Mouse (Mus musculus): ENCODE data around the gene Ss18l1. TPM values are rescaled to one million over a fixed set of nuclear protein-coding genes. Genes with fewer than 3 reads are reported as not detected.
A peak's percentile ranks its signal among the peaks of the same experiment; 100 is the strongest.

Ss18l1 gene
- polyA plus RNA-seq, 1 experiment from 2014 or later, result 14.6 TPM

DNA sequence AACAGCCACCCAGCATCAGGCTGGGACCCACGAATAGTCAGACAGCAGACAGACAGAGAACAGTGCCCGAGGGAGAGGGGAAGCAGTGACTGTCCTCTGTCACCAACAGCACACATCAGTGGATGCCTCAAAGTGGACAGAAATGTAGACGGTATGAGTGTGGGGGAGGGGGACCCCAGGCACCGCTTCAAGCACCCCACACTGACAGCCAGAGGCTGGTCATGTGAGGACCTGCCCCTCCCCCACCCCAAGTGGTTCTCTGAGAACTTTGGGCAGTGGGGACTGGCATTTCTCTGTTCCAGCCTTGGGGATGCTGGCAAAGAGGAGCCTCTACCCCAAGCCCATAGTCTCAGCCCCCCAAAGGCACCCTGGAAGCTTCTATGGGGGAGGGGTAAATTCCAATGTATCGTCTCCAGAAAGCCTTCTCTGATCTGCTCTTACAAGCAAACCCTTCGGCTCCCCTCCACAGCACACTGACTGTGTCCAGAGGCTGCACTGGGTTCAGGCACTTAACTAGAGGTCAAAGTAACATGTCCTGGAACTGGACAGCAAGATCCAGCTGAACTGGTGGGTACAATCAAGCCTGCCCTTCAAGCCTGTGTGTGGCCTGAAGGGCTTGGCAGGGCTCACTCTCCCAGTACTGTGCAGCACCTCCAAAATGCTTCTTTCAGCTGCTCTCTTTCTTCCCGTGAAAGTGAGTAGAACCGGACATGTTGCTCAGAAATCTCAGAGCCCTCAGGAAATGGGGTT, 63.3 kb downstream of the Ss18l1 start:
- Histone ChIP-seq H3K4me3 (ENCODE audit: low read depth, low read length) (no peak overlapping the region), H3K4me1 (ENCODE audit: control insufficient read depth, insufficient read depth, low read length) (peaks cover 19% of the 10 kb centered on the region), H3K27me3 (ENCODE audit: control insufficient read depth, insufficient read depth, low read length) (peaks cover 46% of the 10 kb centered on the region), H3K9ac (ENCODE audit: low read length) (no peak overlapping the region), H3K36me3 (ENCODE audit: control insufficient read depth, insufficient read depth, low read length) (no peaks in the 10 kb centered on the region), H3K27ac (ENCODE audit: low read depth, low read length) (no peak overlapping the region), H3K9me3 (ENCODE audit: control insufficient read depth, low read length) (no peaks in the 10 kb centered on the region), H3K4me2 (no peak overlapping the region)
- no peak for ATAC-seq (ENCODE audit: low FRiP score)
- DNase-seq (ENCODE audit: low spot score, missing footprints), result no peak
- WGBS, result 26% methylated on average over 8 of the region's 8 CpGs

DNA sequence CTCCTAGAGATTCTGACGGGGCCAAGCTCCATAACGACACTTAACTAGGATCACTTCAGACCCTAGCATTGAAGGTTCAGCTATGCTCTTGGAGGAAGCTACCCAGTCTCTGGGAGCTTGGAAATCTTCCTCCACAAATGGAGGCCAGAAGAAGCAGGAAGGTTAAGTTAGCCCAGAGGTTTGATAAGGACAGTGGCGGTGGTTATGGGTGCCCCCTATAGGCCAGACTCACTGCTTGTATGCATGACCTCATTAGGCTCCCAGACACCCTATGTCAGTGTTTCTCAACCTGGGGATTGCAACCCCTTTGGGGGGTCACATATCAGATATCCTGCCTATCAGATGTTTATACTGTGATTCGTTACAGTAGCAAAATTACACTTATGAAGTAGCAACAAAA, 64.8 kb downstream of the Ss18l1 start:
- WGBS, result 66% methylated on average over 4 of the region's 4 CpGs
- Histone ChIP-seq H3K36me3 (ENCODE audit: control insufficient read depth, insufficient read depth, low read length) (no peaks in the 10 kb centered on the region), H3K9me3 (ENCODE audit: control insufficient read depth, low read length) (no peaks in the 10 kb centered on the region), H3K27me3 (ENCODE audit: control insufficient read depth, insufficient read depth, low read length) (peaks cover 38% of the 10 kb centered on the region), H3K9ac (ENCODE audit: low read length) (no peak overlapping the region), H3K4me2 (no peak overlapping the region), H3K4me3 (ENCODE audit: low read depth, low read length) (no peak overlapping the region), H3K27ac (ENCODE audit: low read depth, low read length) (no peak overlapping the region), H3K4me1 (ENCODE audit: control insufficient read depth, insufficient read depth, low read length) (peaks cover 19% of the 10 kb centered on the region)
- ATAC-seq (ENCODE audit: low FRiP score), result no peak
- DNase-seq (ENCODE audit: low spot score, missing footprints), result no peak

DNA sequence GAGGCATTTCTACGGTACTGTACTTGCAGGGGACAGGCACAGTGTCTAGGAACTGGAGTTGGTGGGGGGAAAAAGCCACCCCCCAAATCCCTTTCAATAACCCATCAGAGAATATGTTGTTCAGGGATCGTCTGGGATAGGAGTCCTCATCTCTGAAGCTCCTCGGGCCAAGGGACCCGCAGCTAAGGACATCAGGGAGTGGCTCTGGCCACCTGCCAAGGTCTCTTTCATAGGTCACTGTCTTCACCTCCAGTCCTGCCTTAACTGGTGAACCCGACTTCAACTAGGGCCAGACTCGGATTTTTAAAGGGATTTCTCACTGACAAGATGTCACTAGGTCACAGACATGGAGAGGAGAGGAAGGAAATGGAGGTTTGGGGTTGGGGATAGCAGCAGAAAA, 66.0 kb downstream of the Ss18l1 start:
- no peaks in the 10 kb centered on the region for H3K9me3 ChIP-seq (ENCODE audit: control insufficient read depth, low read length)
- H3K4me2 ChIP-seq, result no peak overlapping the region
- peaks cover 14% of the 10 kb centered on the region for H3K4me1 ChIP-seq (ENCODE audit: control insufficient read depth, insufficient read depth, low read length)
- H3K36me3 ChIP-seq (ENCODE audit: control insufficient read depth, insufficient read depth, low read length), result no peaks in the 10 kb centered on the region
- peaks cover 26% of the 10 kb centered on the region for H3K27me3 ChIP-seq (ENCODE audit: control insufficient read depth, insufficient read depth, low read length)
- ATAC-seq (ENCODE audit: low FRiP score) (no peak), DNase-seq (ENCODE audit: low spot score, missing footprints) (no peak)
- no peak overlapping the region for H3K4me3 ChIP-seq (ENCODE audit: low read depth, low read length)
- WGBS, result 74% methylated on average over 6 of the region's 6 CpGs
- H3K27ac ChIP-seq (ENCODE audit: low read depth, low read length), result no peak overlapping the region
- H3K9ac ChIP-seq (ENCODE audit: low read length), result no peak overlapping the region

DNA sequence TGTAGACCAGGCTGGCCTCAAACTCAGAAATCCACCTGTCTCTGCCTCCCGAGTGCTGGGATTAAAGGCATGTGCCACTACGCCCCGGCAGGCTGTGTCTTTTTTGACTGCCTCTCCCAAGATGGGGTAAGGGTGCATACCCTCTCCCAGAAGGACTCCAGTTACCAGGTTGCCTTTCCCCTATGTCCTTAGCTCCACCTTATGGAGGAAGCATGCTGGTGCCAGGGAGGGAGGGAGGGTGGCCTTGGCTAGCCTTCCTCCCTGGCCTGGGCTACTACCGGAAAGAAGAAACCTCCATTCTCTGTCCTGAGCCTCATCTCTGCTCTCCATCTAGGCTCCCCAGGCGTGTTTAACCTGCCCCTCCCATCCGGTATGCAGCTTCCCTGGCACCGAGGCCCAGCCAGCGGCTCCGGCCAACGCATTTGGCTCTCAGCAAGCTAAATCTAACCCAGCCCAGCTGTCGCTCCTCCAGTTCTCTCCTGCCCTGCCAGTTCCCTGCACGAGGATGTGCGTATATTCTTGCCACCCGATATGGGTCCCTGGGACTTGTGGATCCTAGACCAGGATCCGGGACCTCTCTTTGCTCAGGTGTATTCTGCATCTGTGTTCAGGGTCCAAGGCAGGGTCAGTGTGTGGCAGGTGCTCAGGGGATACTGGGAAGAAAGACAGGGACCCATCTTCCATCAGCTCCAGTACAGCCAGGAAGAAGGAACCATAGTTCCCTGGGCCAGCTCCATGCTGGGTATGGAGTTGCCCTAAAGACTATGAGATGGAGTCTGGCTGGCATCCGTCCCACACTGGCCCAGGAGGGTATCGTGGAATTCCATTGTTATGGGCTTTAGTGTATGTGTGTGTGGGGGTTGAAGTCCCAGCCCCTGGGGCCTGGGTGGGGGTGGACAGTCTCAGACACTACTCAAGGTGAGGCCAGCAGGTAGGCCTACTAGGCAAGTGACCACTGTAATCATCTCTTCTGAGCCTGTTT, 71.9 kb downstream of the Ss18l1 start:
- peaks cover 30% of the 10 kb centered on the region for H3K4me1 ChIP-seq (ENCODE audit: control insufficient read depth, insufficient read depth, low read length)
- ATAC-seq (ENCODE audit: low FRiP score), result no peak
- no peak for DNase-seq (ENCODE audit: low spot score, missing footprints)
- no peak overlapping the region for H3K9ac ChIP-seq (ENCODE audit: low read length)
- H3K27me3 ChIP-seq (ENCODE audit: control insufficient read depth, insufficient read depth, low read length), result no peaks in the 10 kb centered on the region
- H3K36me3 ChIP-seq (ENCODE audit: control insufficient read depth, insufficient read depth, low read length), result no peaks in the 10 kb centered on the region
- no peak overlapping the region for H3K27ac ChIP-seq (ENCODE audit: low read depth, low read length)
- no peak overlapping the region for H3K4me2 ChIP-seq
- WGBS, result 69% methylated on average over 17 of the region's 17 CpGs
- no peak overlapping the region for H3K4me3 ChIP-seq (ENCODE audit: low read depth, low read length)
- H3K9me3 ChIP-seq (ENCODE audit: control insufficient read depth, low read length), result no peaks in the 10 kb centered on the region

DNA sequence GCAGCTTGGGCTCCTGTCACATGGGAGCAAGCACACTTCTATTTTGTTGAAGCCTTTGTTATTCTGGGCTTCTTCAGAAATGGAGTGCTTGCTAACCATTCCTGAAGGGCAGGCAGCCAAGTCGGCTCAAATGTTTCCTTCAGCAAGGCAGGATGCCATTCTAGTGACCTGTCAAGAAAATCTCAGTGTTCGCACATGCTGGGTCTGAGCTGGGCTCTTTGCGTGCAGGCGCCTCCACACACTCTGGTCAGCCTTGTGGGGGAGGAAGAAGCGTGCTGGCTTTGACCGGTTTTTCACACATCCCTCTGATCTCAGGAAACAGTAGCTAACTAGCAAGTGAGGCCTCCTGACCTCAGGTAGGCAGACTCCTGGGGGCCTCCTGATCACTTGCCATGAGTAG, 73.0 kb downstream of the Ss18l1 start:
- Histone ChIP-seq H3K27ac (ENCODE audit: low read depth, low read length) (no peak overlapping the region), H3K9me3 (ENCODE audit: control insufficient read depth, low read length) (no peaks in the 10 kb centered on the region), H3K9ac (ENCODE audit: low read length) (peak overlapping the region; percentile 14; the same call in 1 of the 2 replicates), H3K4me3 (ENCODE audit: low read depth, low read length) (no peak overlapping the region), H3K27me3 (ENCODE audit: control insufficient read depth, insufficient read depth, low read length) (no peaks in the 10 kb centered on the region), H3K4me1 (ENCODE audit: control insufficient read depth, insufficient read depth, low read length) (peaks cover 36% of the 10 kb centered on the region), H3K36me3 (ENCODE audit: control insufficient read depth, insufficient read depth, low read length) (no peaks in the 10 kb centered on the region), H3K4me2 (no peak overlapping the region)
- ATAC-seq (ENCODE audit: low FRiP score) (no peak), DNase-seq (ENCODE audit: low spot score, missing footprints) (no peak)
- WGBS, result 53% methylated on average over 6 of the region's 6 CpGs

DNA sequence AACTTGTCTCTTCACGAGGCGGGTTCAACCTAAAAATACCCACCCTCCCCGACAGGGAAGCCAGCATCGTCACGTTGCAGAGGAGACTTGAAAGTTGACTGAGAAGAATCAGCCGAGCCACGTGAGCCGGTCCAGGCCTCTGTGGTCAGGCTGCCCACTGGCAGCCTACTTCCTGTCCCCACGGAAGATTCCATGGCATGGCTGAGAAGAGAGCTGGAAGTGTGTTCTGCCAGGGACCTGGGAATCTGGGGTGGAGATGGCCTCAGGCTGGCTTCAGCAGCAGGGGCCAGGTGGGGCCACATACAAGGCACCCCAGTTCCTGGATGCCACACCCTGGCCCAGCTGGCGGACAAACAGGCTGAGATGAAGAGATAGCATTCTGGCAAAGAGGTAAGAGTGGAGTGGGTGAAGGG, 73.8 kb downstream of the Ss18l1 start:
- Histone ChIP-seq H3K27ac (ENCODE audit: low read depth, low read length) (no peak overlapping the region), H3K4me1 (ENCODE audit: control insufficient read depth, insufficient read depth, low read length) (peaks cover 36% of the 10 kb centered on the region), H3K4me2 (no peak overlapping the region), H3K9ac (ENCODE audit: low read length) (no peak overlapping the region), H3K36me3 (ENCODE audit: control insufficient read depth, insufficient read depth, low read length) (no peaks in the 10 kb centered on the region), H3K27me3 (ENCODE audit: control insufficient read depth, insufficient read depth, low read length) (no peaks in the 10 kb centered on the region), H3K4me3 (ENCODE audit: low read depth, low read length) (no peak overlapping the region), H3K9me3 (ENCODE audit: control insufficient read depth, low read length) (no peaks in the 10 kb centered on the region)
- ATAC-seq (ENCODE audit: low FRiP score), result no peak
- no peak for DNase-seq (ENCODE audit: low spot score, missing footprints)
- WGBS, result 79% methylated on average over 10 of the region's 10 CpGs

DNA sequence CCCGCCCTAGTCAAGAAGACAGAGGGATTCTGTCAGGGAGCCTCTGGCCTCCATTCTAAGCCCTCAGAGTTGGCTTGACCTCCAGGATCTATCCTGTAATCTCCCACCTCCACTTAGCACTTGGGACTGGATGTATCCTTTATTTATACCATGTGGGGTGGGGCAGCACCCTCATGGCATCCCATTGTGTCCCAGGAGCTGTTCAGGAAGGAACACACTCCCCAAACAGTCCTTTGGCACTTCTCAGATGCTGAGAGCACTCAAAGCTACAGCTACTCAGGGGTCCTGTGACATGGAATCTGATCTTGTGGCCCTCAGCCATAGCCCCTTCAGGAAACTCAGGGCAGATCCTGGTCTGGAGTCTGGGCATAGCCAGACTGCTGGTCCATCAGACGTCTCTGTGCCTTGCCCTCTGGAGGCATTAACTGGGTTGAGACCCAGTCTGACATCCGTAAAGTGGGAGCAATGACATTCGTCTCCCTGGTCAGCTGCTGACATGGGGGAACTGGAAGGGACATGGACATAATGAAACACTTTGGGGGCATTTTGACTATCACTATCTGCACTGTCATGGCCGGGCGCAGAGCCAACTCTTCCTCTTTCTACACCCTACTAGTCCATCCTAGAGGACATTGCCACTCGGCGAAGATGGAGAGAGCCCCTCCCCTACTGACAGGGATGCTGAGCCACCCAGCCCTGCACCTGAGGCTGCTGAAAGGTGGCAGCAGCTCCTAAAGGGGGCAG, 74.6 kb downstream of the Ss18l1 start:
- Histone ChIP-seq H3K9ac (ENCODE audit: low read length) (peak overlapping the region; percentile 46; the same call in 1 of the 2 replicates), H3K4me3 (ENCODE audit: low read depth, low read length) (no peak overlapping the region), H3K36me3 (ENCODE audit: control insufficient read depth, insufficient read depth, low read length) (no peaks in the 10 kb centered on the region), H3K27ac (ENCODE audit: low read depth, low read length) (peak overlapping the region; percentile 94), H3K4me1 (ENCODE audit: control insufficient read depth, insufficient read depth, low read length) (peaks cover 36% of the 10 kb centered on the region), H3K27me3 (ENCODE audit: control insufficient read depth, insufficient read depth, low read length) (no peaks in the 10 kb centered on the region), H3K9me3 (ENCODE audit: control insufficient read depth, low read length) (no peaks in the 10 kb centered on the region), H3K4me2 (peak overlapping the region; percentile 45)
- DNase-seq (ENCODE audit: low spot score, missing footprints) (no peak), ATAC-seq (ENCODE audit: low FRiP score) (no peak)
- WGBS, result 71% methylated on average over 8 of the region's 8 CpGs

DNA sequence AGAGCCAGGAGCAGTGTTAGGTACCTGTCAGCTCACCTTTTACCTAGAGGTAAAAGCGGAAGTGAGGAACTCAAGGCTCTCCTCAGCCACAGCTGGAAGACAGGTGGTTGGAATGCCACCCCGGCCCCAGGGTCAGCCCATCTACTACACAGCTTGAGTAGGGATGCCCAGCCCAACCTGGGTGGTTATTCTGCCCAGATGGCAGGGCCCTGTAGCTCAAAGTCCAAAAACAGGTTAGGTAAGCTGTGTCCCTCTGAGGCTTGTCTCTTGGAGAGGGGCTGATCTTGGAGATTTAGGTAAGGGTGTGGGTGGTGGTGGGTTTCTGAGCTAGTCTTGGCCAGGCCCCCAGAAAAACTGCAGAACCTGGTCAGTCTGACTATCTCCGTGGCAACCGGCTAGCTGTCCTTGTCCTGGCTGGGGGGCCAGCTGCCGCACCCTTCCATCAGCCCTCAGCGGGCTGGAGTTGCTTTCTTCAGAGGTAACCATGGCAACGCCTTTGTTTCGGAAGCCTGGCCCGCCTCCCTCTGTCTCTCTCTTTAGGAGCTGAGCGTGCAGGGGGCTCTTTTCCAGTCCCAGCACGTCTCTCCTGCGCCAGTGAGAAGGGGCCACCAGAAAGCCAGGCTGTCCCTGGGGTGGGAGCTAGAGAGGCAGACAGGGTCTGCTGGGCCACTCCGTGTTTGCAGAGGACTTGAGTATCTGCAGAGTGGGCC, 75.3 kb downstream of the Ss18l1 start:
- Histone ChIP-seq H3K4me3 (ENCODE audit: low read depth, low read length) (peak overlapping the region; percentile 91; the same call in 1 of the 2 replicates), H3K4me1 (ENCODE audit: control insufficient read depth, insufficient read depth, low read length) (peaks cover 36% of the 10 kb centered on the region), H3K4me2 (peak overlapping the region; percentile 45), H3K9ac (ENCODE audit: low read length) (peak overlapping the region; percentile 56), H3K9me3 (ENCODE audit: control insufficient read depth, low read length) (no peaks in the 10 kb centered on the region), H3K27ac (ENCODE audit: low read depth, low read length) (peak overlapping the region; percentile 94), H3K27me3 (ENCODE audit: control insufficient read depth, insufficient read depth, low read length) (no peaks in the 10 kb centered on the region), H3K36me3 (ENCODE audit: control insufficient read depth, insufficient read depth, low read length) (no peaks in the 10 kb centered on the region)
- peak; percentile 97 for DNase-seq (ENCODE audit: low spot score, missing footprints)
- WGBS, result 6% methylated on average over 13 of the region's 13 CpGs
- ATAC-seq (ENCODE audit: low FRiP score), result peak; percentile 76
